In genomic region chr4:155668689-155669597, GRCm38 (mm10) we compare ENCODE assay signal across 8 mouse cellular contexts. TPM values are rescaled to one million over a fixed set of nuclear protein-coding genes. Genes with fewer than 3 reads are reported as not detected.
A peak's percentile ranks its signal among the peaks of the same experiment; 100 is the strongest.
DNase-seq lines count a peak whose midpoint lies in the region; ATAC-seq lines count a peak whose summit lies in the region.

Gene Mib2 (minus strand): TSS chr4:155669198.

- H3K36me3 ChIP-seq in lung, embryonic 16.5 days (ENCODE audit: control insufficient read depth, insufficient read depth, low read length): no peaks in the 10 kb centered on the region

- peak within 1 kb of the TSS; percentile 92 for H3K4me2 ChIP-seq in lung, embryonic 16.5 days (ENCODE audit: low read depth, low read length)

- peak within 1 kb of the TSS; percentile 90 for H3K9ac ChIP-seq in lung, embryonic 16.5 days (ENCODE audit: low read length)

- H3K4me1 ChIP-seq in lung, embryonic 16.5 days (replicated peaks; ENCODE audit: control insufficient read depth, insufficient read depth, low read length): peaks cover 9% of the 10 kb centered on the region

- no peaks in the 10 kb centered on the region for H3K9me3 ChIP-seq in lung, embryonic 16.5 days (ENCODE audit: control insufficient read depth, low read length)

- ATAC-seq in hematopoietic stem cell, adult 5-6 weeks (replicated peaks in 1 of 2; ENCODE audit: insufficient read depth in 1 of 2, low FRiP score in 2 of 2, low TSS enrichment in 1 of 2, low read depth in 1 of 2, poor library complexity in 2 of 2, severe bottlenecking in 2 of 2): peak; percentile 98
- peak; percentile 99 for ATAC-seq in lung, embryonic 16.5 days (ENCODE audit: low read depth)

- no peaks in the 10 kb centered on the region for H3K27me3 ChIP-seq in lung, embryonic 16.5 days (ENCODE audit: control insufficient read depth, insufficient read depth, low read depth, low read length)

- H3K4me3 ChIP-seq in lung, embryonic 16.5 days (ENCODE audit: low read length): peak within 1 kb of the TSS; percentile 92

- peak; percentile 84 for DNase-seq in MEL-GATA-1-ER (ENCODE audit: extremely low read depth, low read depth)
- peak; percentile 99 for DNase-seq in cerebellum, adult 8-10 months
- peak; percentile 97 for DNase-seq in forelimb bud, embryonic 11.5 days (ENCODE audit: low read depth, low spot score)
- DNase-seq in layer of hippocampus, adult 9-10 months (ENCODE audit: low spot score): peak; percentile 98
- DNase-seq in ovary, postnatal 10 days (ENCODE audit: low spot score): peak; percentile 90
- DNase-seq in thymus, postnatal 10 days (ENCODE audit: low spot score in 2 of 2): peak; percentile 96 to 97

- WGBS in lung, embryonic 16.5 days: under 1% methylated on average over 66 of the region's 73 CpGs

- peak within 1 kb of the TSS; percentile 81 for H3K27ac ChIP-seq in lung, embryonic 16.5 days (ENCODE audit: low read length)

RNA-seq across cellular contexts. Expression of gene Mib2, which starts in this region (rescaled TPM):
- total RNA-seq in hematopoietic stem cell, adult 5-6 weeks (2017): 29.1 and 42.8 TPM in 2 replicates
- polyA plus RNA-seq in lung, embryonic 16.5 days (2015; fragmentation: Nextera tagmentation; extraction: Ambion mirVana): 27.8 and 31.9 TPM in 2 replicates

Comparison
In these comparisons a context has a peak if more than half of its experiments do, and no peak if none do; other contexts are left out.
1. Peak in every context shown above with its lines: DNase-seq, ATAC-seq, H3K4me3 ChIP-seq and H3K27ac ChIP-seq.